Mouse (Mus musculus): ENCODE measurements around the gene Ubr4. TPM values are rescaled to one million over a fixed set of nuclear protein-coding genes. Genes with fewer than 3 reads are reported as not detected.

The Ubr4 gene
- total and polyA plus RNA-seq, 3 experiments: 81.9 to 270 (median 177) TPM

- peak; percentile 73 for DNase-seq (ENCODE audit: low read depth, low spot score)
- H3K27me3 ChIP-seq (ENCODE audit: control insufficient read depth in 1 of 2, insufficient read depth in 2 of 2, low read length in 2 of 2): no peaks in the 10 kb centered on the region
- H3K79me2 ChIP-seq (ENCODE audit: control insufficient read depth, insufficient read depth, low read length, poor library complexity): no peaks in the 10 kb centered on the region
- peaks cover 0 to 6% of the 10 kb centered on the region in 2 experiments; a peak in 2 of 4 replicates for H3K4me1 ChIP-seq (ENCODE audit: control insufficient read depth in 1 of 2, insufficient read depth in 2 of 2, low read length in 2 of 2)
- H3K9ac ChIP-seq (ENCODE audit: control insufficient read depth, low read depth, low read length, poor library complexity, severe bottlenecking): no peak overlapping the region
- H3K9me3 ChIP-seq (replicated peaks; ENCODE audit: insufficient read depth, low read length): no peaks in the 10 kb centered on the region
- H3K36me3 ChIP-seq (ENCODE audit: control insufficient read depth in 1 of 2, insufficient read depth in 2 of 2, low read length in 2 of 2): peaks cover 0 to 3% of the 10 kb centered on the region in 2 experiments; a peak in 3 of 4 replicates
- no peak overlapping the region for H3K4me3 ChIP-seq (ENCODE audit: control insufficient read depth in 1 of 2, insufficient read depth in 1 of 2, low read depth in 2 of 2, low read length in 2 of 2)
- no peak overlapping the region for H3K27ac ChIP-seq (ENCODE audit: control insufficient read depth, low read depth, low read length)
- no peak for TF ChIP-seq KAT2A (conservative IDR thresholded peaks at IDR 0.05; ENCODE audit: low read depth, low read length)
- no peak for TF ChIP-seq BHLHE40 (IDR thresholded peaks at IDR 0.05; ENCODE audit: borderline replicate concordance, low read depth, low read length)
- 0 out of 2 replicates have a peak, but pooled peaks have one; percentile 62 for TF ChIP-seq POLR2AphosphoS2 (IDR thresholded peaks at IDR 0.05; ENCODE audit: low read length)
- TF ChIP-seq ZC3H11A (IDR thresholded peaks at IDR 0.05; ENCODE audit: low read depth, low read length): no peak
- TF ChIP-seq ELF1 (IDR thresholded peaks at IDR 0.05; ENCODE audit: low read depth, low read length): no peak
- TF ChIP-seq RAD21 (IDR thresholded peaks at IDR 0.05; ENCODE audit: low read depth, low read length): no peak
- TF ChIP-seq MAX (IDR thresholded peaks at IDR 0.05; ENCODE audit: low read length): no peak
- TF ChIP-seq MYB (IDR thresholded peaks at IDR 0.05; ENCODE audit: low read depth, low read length): no peak
- TF ChIP-seq GATA1 (IDR thresholded peaks at IDR 0.05; ENCODE audit: low read depth, low read length): no peak
- peak; percentile 20; the same call in 1 of the 2 replicates for TF ChIP-seq MXI1 (IDR thresholded peaks at IDR 0.05; ENCODE audit: low read depth, low read length)
- no peak for TF ChIP-seq GABPA (IDR thresholded peaks at IDR 0.05; ENCODE audit: low read depth, low read length)
- no peak for TF ChIP-seq POLR2AphosphoS5 (IDR thresholded peaks at IDR 0.05; ENCODE audit: borderline replicate concordance, low read depth, low read length)
- no peak for TF ChIP-seq NELFE (IDR thresholded peaks at IDR 0.05; ENCODE audit: low read depth, low read length)
- TF ChIP-seq CHD2 (IDR thresholded peaks at IDR 0.05; ENCODE audit: low read length): no peak
- no peak for TF ChIP-seq ZKSCAN1 (IDR thresholded peaks at IDR 0.05; ENCODE audit: low read depth, low read length)
- no peak for TF ChIP-seq TAL1 (IDR thresholded peaks at IDR 0.05; ENCODE audit: low read length)
- TF ChIP-seq SIN3A (IDR thresholded peaks at IDR 0.05; ENCODE audit: low read length): no peak
- TF ChIP-seq JUND (IDR thresholded peaks at IDR 0.05; ENCODE audit: low read depth, low read length): no peak
These were observed 141.0 kb downstream of the Ubr4 start for GRCm38 (mm10) chr4:139493227-139494025.

- Histone ChIP-seq H3K4me3 (ENCODE audit: control insufficient read depth in 1 of 2, insufficient read depth in 1 of 2, low read depth in 2 of 2, low read length in 2 of 2) (no peak overlapping the region), H3K9ac (ENCODE audit: control insufficient read depth, low read depth, low read length, poor library complexity, severe bottlenecking) (no peak overlapping the region), H3K9me3 (replicated peaks; ENCODE audit: insufficient read depth, low read length) (no peaks in the 10 kb centered on the region), H3K27me3 (ENCODE audit: control insufficient read depth in 1 of 2, insufficient read depth in 2 of 2, low read length in 2 of 2) (no peaks in the 10 kb centered on the region), H3K4me1 (ENCODE audit: control insufficient read depth in 1 of 2, insufficient read depth in 2 of 2, low read length in 2 of 2) (0 out of 4 replicates have a peak, but pooled peaks cover 0 to 2% of the 10 kb centered on the region in 2 experiments), H3K36me3 (ENCODE audit: control insufficient read depth in 1 of 2, insufficient read depth in 2 of 2, low read length in 2 of 2) (no peaks in the 10 kb centered on the region), H3K79me2 (ENCODE audit: control insufficient read depth, insufficient read depth, low read length, poor library complexity) (no peaks in the 10 kb centered on the region), H3K27ac (ENCODE audit: control insufficient read depth, low read depth, low read length) (no peak overlapping the region)
- no peak for DNase-seq (ENCODE audit: low read depth, low spot score)
- TF ChIP-seq NRF1 (IDR thresholded peaks at IDR 0.05; ENCODE audit: insufficient read depth, low read depth, low read length, poor library complexity, severe bottlenecking) (no peak), USF2 (IDR thresholded peaks at IDR 0.05; ENCODE audit: borderline replicate concordance in 1 of 2, insufficient read depth in 1 of 2, low read depth in 1 of 2, low read length in 2 of 2) (no peak), ZC3H11A (IDR thresholded peaks at IDR 0.05; ENCODE audit: low read depth, low read length) (no peak), ZNF384 (IDR thresholded peaks at IDR 0.05; ENCODE audit: low read depth, low read length) (no peak), CTCF (IDR thresholded peaks at IDR 0.05 in 2 of 3, conservative IDR thresholded peaks at IDR 0.05 in 1 of 3; ENCODE audit: control insufficient read depth in 1 of 3, insufficient read depth in 1 of 3, low read depth in 2 of 3, low read length in 3 of 3, poor library complexity in 1 of 3, severe bottlenecking in 1 of 3) (no peak), GABPA (IDR thresholded peaks at IDR 0.05; ENCODE audit: low read depth, low read length) (no peak), SIN3A (IDR thresholded peaks at IDR 0.05; ENCODE audit: low read length) (no peak), ZMIZ1 (IDR thresholded peaks at IDR 0.05; ENCODE audit: low read depth, low read length) (no peak)
These were observed 148.4 kb downstream of the Ubr4 start for GRCm38 (mm10) chr4:139500814-139501213.

Measured in MEL (cell line).